Mouse (Mus musculus): Measurements from ENCODE around the gene Gm29609. TPM values are rescaled to one million over a fixed set of nuclear protein-coding genes. Genes with fewer than 3 reads are reported as not detected.

Gene Gm29609
- polyA plus RNA-seq, 1 experiment from 2014 or later = 1.8 TPM

DNA sequence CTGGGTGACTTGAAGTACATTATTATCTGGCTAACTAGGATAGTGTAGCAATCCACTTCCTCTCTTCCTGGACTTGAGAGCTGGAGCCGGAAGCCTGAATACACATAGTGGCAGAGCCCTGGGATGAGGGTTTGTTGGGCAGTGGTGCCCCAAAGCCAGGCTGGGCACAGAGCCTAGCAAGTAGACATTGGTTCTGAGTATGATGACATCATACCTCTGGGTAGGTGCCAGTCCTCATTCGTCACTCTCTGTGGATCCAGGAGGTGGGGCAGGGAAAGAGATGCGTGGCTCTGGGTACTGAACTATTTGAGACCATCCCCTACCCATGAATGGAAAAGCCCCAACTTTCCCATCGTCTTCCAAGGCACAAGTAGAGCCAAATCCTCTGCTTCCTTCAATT is 29.9 kb downstream of the Gm29609 start:
- no peaks in the 10 kb centered on the region; the same call in none of the 2 replicates for H3K36me3 ChIP-seq (ENCODE audit: control insufficient read depth, insufficient read depth, low read length)
- no peaks in the 10 kb centered on the region for H3K27me3 ChIP-seq (ENCODE audit: control insufficient read depth, insufficient read depth, low read length)
- H3K4me2 ChIP-seq (replicated peaks; ENCODE audit: low read depth, low read length) = no peak overlapping the region
- H3K4me1 ChIP-seq (ENCODE audit: control insufficient read depth, insufficient read depth, low read length) = peaks cover 6% of the 10 kb centered on the region
- H3K9ac ChIP-seq (replicated peaks; ENCODE audit: low read depth, low read length) = no peak overlapping the region
- no peak for ATAC-seq (ENCODE audit: insufficient number of reproducible peaks, insufficient read depth, low FRiP score, low read depth)
- no peaks in the 10 kb centered on the region for H3K9me3 ChIP-seq (ENCODE audit: control insufficient read depth, low read depth, low read length)
- 93% methylated on average over 4 of the region's 4 CpGs for WGBS
- no peak overlapping the region for H3K4me3 ChIP-seq (ENCODE audit: low read depth, low read length)
- no peak overlapping the region for H3K27ac ChIP-seq (ENCODE audit: low read length)

DNA sequence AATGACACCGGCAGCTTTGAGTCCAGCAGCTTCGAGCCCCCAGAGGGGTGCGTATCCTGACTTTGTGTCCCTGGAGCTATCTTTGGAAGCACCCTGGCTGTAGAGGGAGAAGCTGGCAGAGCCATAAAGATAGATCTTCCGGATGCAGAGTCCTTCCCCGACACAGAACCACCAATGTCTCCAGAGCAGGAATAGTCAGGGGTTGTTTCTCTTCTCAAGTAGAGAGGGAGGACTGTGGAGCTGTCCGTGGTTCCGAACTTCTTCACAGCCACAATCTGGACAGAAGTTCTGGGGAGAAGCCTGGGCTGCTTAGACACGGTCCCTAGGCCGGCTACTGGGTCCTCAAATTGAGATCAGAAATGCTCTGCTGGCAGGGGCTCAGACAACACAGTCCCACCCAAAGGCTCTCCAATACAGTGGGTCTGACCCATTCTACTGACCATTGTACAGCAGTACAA is 40.7 kb downstream of the Gm29609 start:
- Histone ChIP-seq H3K4me1 (ENCODE audit: control insufficient read depth, insufficient read depth, low read length) (0 out of 2 replicates have a peak, but pooled peaks cover 9% of the 10 kb centered on the region), H3K4me2 (replicated peaks; ENCODE audit: low read depth, low read length) (no peak overlapping the region; the same call in 1 of the 2 replicates), H3K4me3 (ENCODE audit: low read depth, low read length) (0 out of 2 replicates have a peak overlapping the region, but pooled peaks have one; percentile 8), H3K9ac (replicated peaks; ENCODE audit: low read depth, low read length) (no peak overlapping the region), H3K9me3 (ENCODE audit: control insufficient read depth, low read depth, low read length) (no peaks in the 10 kb centered on the region), H3K36me3 (ENCODE audit: control insufficient read depth, insufficient read depth, low read length) (no peaks in the 10 kb centered on the region), H3K27ac (ENCODE audit: low read length) (no peak overlapping the region), H3K27me3 (ENCODE audit: control insufficient read depth, insufficient read depth, low read length) (peaks cover 48% of the 10 kb centered on the region)
- ATAC-seq (ENCODE audit: insufficient number of reproducible peaks, insufficient read depth, low FRiP score, low read depth) = no peak
- WGBS = 12% methylated on average over 9 of the region's 9 CpGs

DNA sequence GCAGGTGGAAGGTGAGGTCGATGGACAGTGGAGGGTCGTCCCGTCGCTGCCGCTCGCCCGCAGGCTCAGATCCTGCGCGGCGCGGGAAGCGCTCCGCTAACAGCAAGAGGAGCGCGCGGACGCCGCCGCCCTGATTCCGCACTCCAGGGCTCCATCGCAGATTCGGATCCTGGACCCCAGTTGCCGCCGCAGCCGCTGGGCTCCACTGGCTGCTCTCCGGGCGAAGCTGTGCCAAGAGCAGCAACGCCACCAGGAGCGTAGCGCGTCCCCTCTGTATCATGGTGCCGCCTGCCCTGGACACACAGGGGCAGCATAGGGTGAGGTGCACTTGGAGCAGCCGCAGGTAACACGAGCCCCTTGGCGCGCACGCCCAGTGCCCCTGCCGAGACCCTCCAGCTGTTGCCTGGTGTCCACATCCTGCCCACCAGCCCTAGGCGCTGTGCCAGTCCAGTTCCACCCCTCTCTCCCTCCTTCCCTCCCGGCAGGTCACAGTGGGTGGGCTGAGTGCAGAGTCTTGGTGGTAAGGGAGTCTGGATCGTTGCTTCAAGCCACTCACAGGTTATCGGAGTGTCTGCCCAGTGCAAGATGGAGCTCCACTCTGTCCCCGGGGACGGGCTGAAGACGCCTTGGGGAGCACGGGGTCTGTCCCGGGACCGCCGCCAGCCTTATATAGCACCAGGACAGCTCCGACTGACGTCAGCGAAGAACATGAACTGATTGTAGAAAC is 41.3 kb downstream of the Gm29609 start, which contains the start of gene Ucn:
Gene Ucn, minus strand, starts transcription at position 589 of the 727 bp plus-strand sequence.
- H3K27ac ChIP-seq (ENCODE audit: low read length) = no peak within 1 kb of the TSS
- peak within 1 kb of the TSS; percentile 16 for H3K4me2 ChIP-seq (replicated peaks; ENCODE audit: low read depth, low read length)
- no peak for ATAC-seq (ENCODE audit: insufficient number of reproducible peaks, insufficient read depth, low FRiP score, low read depth)
- 0 out of 2 replicates have a peak, but pooled peaks cover 9% of the 10 kb centered on the region for H3K4me1 ChIP-seq (ENCODE audit: control insufficient read depth, insufficient read depth, low read length)
- peak within 1 kb of the TSS; percentile 9; the same call in 1 of the 2 replicates for H3K4me3 ChIP-seq (ENCODE audit: low read depth, low read length)
- H3K9me3 ChIP-seq (ENCODE audit: control insufficient read depth, low read depth, low read length) = no peaks in the 10 kb centered on the region
- H3K27me3 ChIP-seq (ENCODE audit: control insufficient read depth, insufficient read depth, low read length) = peaks cover 48% of the 10 kb centered on the region
- H3K36me3 ChIP-seq (ENCODE audit: control insufficient read depth, insufficient read depth, low read length) = no peaks in the 10 kb centered on the region
- no peak within 1 kb of the TSS for H3K9ac ChIP-seq (replicated peaks; ENCODE audit: low read depth, low read length)
- 2% methylated on average over 52 of the region's 52 CpGs for WGBS

DNA sequence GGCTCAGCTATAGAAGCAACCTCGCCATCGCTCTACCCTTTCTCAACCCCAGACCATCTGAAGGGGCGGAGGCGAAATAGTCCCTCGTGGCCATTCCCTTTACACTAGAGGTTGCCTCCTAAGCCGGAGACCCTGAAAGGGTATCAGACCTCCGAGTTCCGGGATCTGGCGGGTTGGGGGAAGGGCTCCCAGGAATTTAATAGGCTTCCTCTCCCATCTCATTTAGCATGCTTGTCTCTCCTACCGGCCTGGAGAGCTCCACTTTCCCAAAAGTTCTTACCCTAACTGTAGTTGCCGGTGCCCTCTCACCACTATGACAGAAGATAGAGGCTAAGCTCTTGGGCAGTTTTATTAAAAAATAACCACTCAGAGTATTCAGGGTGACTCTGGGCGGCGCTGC is 42.1 kb downstream of the Gm29609 start:
- Histone ChIP-seq H3K4me2 (replicated peaks; ENCODE audit: low read depth, low read length) (no peak overlapping the region; the same call in 1 of the 2 replicates), H3K9ac (replicated peaks; ENCODE audit: low read depth, low read length) (no peak overlapping the region), H3K9me3 (ENCODE audit: control insufficient read depth, low read depth, low read length) (no peaks in the 10 kb centered on the region), H3K4me3 (ENCODE audit: low read depth, low read length) (peak overlapping the region; percentile 9; the same call in 1 of the 2 replicates), H3K27ac (ENCODE audit: low read length) (no peak overlapping the region), H3K4me1 (ENCODE audit: control insufficient read depth, insufficient read depth, low read length) (0 out of 2 replicates have a peak, but pooled peaks cover 9% of the 10 kb centered on the region), H3K27me3 (ENCODE audit: control insufficient read depth, insufficient read depth, low read length) (peaks cover 48% of the 10 kb centered on the region), H3K36me3 (ENCODE audit: control insufficient read depth, insufficient read depth, low read length) (no peaks in the 10 kb centered on the region)
- ATAC-seq (ENCODE audit: insufficient number of reproducible peaks, insufficient read depth, low FRiP score, low read depth) = no peak
- 2% methylated on average over 13 of the region's 13 CpGs for WGBS

DNA sequence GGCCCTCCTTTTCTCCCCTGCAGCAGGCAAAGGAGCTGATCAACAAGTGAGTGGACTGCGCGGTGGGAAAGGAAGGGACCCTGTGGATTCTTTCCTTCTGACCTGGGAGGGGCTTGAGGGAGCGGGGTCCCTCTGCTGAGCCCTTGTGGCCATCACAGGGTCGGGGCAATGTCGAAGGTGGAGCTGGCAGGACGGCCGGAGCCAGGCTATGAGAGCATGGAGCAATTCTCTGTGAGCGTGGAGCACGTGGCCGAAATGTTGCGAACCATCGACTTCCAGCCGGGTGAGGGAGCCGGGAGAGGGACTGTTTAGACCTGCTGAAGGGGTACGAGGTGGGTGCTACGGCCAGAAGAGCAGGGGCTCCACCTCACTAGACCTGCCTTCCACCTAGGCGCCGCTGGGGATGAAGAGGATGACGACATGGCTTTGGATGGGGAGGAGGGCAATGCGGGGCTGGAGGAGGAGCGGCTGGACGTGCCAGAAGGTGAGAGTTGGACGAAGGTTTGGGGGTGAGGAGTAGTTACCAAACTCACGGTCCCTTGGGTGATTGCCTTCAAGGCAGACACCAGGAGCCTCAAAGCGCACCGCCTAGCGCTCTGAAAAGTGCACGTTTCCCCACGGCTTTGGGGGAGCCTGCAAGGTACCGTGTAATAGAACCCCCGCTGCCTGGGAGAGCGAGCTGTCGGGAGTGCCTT is 42.8 kb downstream of the Gm29609 start:
- 0 out of 2 replicates have a peak, but pooled peaks cover 9% of the 10 kb centered on the region for H3K4me1 ChIP-seq (ENCODE audit: control insufficient read depth, insufficient read depth, low read length)
- H3K36me3 ChIP-seq (ENCODE audit: control insufficient read depth, insufficient read depth, low read length) = no peaks in the 10 kb centered on the region
- ATAC-seq (ENCODE audit: insufficient number of reproducible peaks, insufficient read depth, low FRiP score, low read depth) = no peak
- H3K27ac ChIP-seq (ENCODE audit: low read length) = no peak overlapping the region
- H3K4me2 ChIP-seq (replicated peaks; ENCODE audit: low read depth, low read length) = no peak overlapping the region
- no peak overlapping the region for H3K4me3 ChIP-seq (ENCODE audit: low read depth, low read length)
- peaks cover 48% of the 10 kb centered on the region for H3K27me3 ChIP-seq (ENCODE audit: control insufficient read depth, insufficient read depth, low read length)
- no peaks in the 10 kb centered on the region for H3K9me3 ChIP-seq (ENCODE audit: control insufficient read depth, low read depth, low read length)
- H3K9ac ChIP-seq (replicated peaks; ENCODE audit: low read depth, low read length) = no peak overlapping the region
- under 1% methylated on average over 33 of the region's 33 CpGs for WGBS

DNA sequence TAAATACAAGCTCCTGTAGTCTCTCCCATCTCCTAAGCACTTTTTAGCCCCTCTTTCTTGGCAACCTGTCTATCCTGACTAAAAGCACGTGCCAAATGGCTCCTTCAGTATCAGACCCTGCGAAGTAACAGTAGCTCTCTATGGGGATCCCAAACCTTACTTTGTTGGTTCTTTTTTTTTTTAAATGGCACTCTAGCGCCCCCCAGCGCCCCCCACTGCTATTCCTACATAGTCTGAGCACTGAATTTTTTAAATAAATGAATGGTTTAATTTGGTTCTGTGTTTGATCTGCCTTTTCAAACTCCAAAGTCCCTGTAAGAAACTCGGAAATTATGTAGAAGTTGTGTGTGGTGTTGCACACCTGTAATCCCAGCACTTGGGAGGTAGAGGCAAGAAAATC is 53.7 kb downstream of the Gm29609 start:
- 32% methylated on average over 5 of the region's 5 CpGs for WGBS
- ATAC-seq (ENCODE audit: insufficient number of reproducible peaks, insufficient read depth, low FRiP score, low read depth) = no peak

DNA sequence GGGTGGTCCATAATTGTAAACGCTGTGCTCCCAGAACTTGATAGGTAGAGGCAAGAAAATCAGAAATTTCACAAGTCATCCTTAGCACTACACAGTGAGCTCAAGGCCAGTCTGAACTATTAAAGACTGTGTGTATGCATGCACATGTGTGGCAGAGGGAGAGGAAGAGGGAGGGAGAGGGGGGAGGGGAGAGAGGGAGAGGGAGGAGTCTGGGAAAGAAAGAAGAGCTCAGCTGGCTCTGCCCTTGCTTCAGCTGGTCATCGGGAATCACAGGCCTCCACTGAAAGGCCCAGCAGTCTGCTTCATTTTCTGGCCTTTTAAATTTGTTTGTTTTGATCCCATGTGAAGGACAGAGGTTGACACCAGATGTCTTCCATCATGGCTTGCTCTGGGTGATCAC is 56.2 kb downstream of the Gm29609 start:
- ATAC-seq (ENCODE audit: insufficient number of reproducible peaks, insufficient read depth, low FRiP score, low read depth) = no peak
- no peaks in the 10 kb centered on the region for H3K9me3 ChIP-seq (ENCODE audit: control insufficient read depth, low read depth, low read length)
- no peak overlapping the region for H3K4me2 ChIP-seq (replicated peaks; ENCODE audit: low read depth, low read length)
- no peak overlapping the region for H3K9ac ChIP-seq (replicated peaks; ENCODE audit: low read depth, low read length)
- 49% methylated on average over 2 of the region's 2 CpGs for WGBS
- no peaks in the 10 kb centered on the region for H3K27me3 ChIP-seq (ENCODE audit: control insufficient read depth, insufficient read depth, low read length)
- no peaks in the 10 kb centered on the region for H3K4me1 ChIP-seq (ENCODE audit: control insufficient read depth, insufficient read depth, low read length)
- H3K4me3 ChIP-seq (ENCODE audit: low read depth, low read length) = no peak overlapping the region
- H3K27ac ChIP-seq (ENCODE audit: low read length) = no peak overlapping the region
- no peaks in the 10 kb centered on the region for H3K36me3 ChIP-seq (ENCODE audit: control insufficient read depth, insufficient read depth, low read length)

More for the DNA sequence above, 53.7 kb downstream of the Gm29609 start:
- Histone ChIP-seq H3K27ac (ENCODE audit: low read length) (no peak overlapping the region), H3K9me3 (ENCODE audit: control insufficient read depth, low read depth, low read length) (no peaks in the 10 kb centered on the region), H3K4me3 (ENCODE audit: low read depth, low read length) (no peak overlapping the region), H3K27me3 (ENCODE audit: control insufficient read depth, insufficient read depth, low read length) (no peaks in the 10 kb centered on the region), H3K36me3 (ENCODE audit: control insufficient read depth, insufficient read depth, low read length) (no peaks in the 10 kb centered on the region), H3K9ac (replicated peaks; ENCODE audit: low read depth, low read length) (no peak overlapping the region), H3K4me2 (replicated peaks; ENCODE audit: low read depth, low read length) (no peak overlapping the region), H3K4me1 (ENCODE audit: control insufficient read depth, insufficient read depth, low read length) (no peaks in the 10 kb centered on the region)

DNA sequence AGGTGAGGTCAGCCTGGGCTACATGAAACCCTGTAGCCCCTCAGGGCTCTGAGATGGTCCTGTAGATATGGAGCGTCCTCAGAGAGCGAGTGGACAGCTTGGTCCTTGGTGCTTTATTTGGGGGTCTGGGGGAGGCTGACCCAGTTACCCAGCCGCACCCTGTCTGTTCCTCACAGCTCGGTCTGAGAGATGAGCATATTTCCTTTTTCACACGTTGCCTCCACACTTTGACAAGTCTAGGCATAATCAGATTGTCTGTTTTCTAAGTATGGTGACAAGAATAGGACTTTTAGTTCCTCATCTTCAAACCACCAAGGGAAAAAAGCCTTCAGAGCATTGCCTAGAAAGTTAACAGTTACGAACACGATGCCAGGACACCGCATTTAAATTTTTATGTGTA is 58.6 kb downstream of the Gm29609 start:
- no peak overlapping the region for H3K4me3 ChIP-seq (ENCODE audit: low read depth, low read length)
- no peak overlapping the region for H3K27ac ChIP-seq (ENCODE audit: low read length)

More for the DNA sequence above, 58.6 kb downstream of the Gm29609 start:
- whole genome bisulfite sequencing = 84% methylated on average over 8 of the region's 8 CpGs
- no peaks in the 10 kb centered on the region for H3K4me1 ChIP-seq (ENCODE audit: control insufficient read depth, insufficient read depth, low read length)
- ATAC-seq (ENCODE audit: insufficient number of reproducible peaks, insufficient read depth, low FRiP score, low read depth) = no peak
- no peaks in the 10 kb centered on the region for H3K36me3 ChIP-seq (ENCODE audit: control insufficient read depth, insufficient read depth, low read length)
- no peak overlapping the region for H3K9ac ChIP-seq (replicated peaks; ENCODE audit: low read depth, low read length)
- no peaks in the 10 kb centered on the region for H3K9me3 ChIP-seq (ENCODE audit: control insufficient read depth, low read depth, low read length)
- H3K27me3 ChIP-seq (ENCODE audit: control insufficient read depth, insufficient read depth, low read length) = no peaks in the 10 kb centered on the region
- no peak overlapping the region for H3K4me2 ChIP-seq (replicated peaks; ENCODE audit: low read depth, low read length)

Data from stomach, embryonic 14.5 days (tissue).